Mouse (Mus musculus) testis, postnatal 14 days (tissue): ENCODE measurements around the gene Hist2h2ac.
A peak's percentile ranks its signal among the peaks of the same experiment; 100 is the strongest.
"Not testable (repeated sequence)": the region's sequence is repeated elsewhere in the genome, so short reads cannot be mapped to it uniquely, and the experiment has no call there.

Source experiments
- DNase-seq: peaks from one replicate; pipeline ENCODE4 v3.0.0; 2021; ENCODE audit warnings: low spot score

The Hist2h2ac gene

GRCm38 (mm10) chr3:96228828-96229227, 8.1 kb upstream of the Hist2h2ac start:
- no peak for DNase-seq

DNA sequence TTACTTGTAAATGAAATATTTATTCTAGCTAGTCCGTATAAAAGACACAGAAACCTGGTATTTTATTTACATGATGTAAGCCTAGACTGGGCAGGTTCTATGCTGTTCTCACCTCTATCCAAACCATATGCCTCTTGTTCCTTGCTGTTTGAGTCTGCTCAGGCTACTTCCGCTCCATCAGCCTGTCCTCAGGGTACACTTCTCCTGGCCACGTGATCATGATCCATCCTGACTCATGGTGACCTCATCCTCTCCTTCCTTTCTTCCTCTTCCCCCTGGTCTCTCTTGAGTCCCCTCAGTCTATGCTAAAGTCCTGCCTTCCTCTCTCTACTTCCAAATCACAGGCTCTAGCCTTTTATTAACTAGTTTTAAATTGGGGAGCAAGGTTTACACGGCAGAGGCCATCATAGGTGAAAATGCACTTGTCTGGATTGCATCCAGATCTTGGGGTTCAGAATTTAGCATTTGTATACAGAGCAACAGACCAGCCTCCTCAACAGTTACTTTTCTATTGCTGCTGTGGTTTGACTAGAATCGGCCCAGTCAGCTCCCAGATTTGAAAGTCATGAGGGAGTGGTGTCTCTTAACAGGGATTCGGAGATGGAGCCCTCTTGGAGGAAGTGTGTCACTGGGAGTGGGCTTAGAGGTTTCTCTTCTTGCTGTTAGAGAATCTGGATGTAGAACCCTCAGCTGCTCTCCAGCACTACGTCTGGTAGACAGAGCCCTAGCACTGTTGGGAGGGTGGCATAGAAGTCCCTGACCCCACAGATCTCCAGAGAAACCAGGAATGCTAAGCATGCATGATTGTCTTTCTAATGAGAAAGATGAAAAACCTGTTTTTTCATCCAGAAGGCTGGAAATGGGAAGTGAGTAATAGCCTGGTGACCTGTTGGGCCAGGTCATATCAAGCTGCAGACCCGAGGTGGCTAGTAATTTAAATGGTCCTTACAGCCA, 6.3 kb upstream of the Hist2h2ac start:
- DNase-seq = no peak

GRCm38 (mm10) chr3:96225421-96225820, 4.7 kb upstream of the Hist2h2ac start:
- no peak for DNase-seq

DNA sequence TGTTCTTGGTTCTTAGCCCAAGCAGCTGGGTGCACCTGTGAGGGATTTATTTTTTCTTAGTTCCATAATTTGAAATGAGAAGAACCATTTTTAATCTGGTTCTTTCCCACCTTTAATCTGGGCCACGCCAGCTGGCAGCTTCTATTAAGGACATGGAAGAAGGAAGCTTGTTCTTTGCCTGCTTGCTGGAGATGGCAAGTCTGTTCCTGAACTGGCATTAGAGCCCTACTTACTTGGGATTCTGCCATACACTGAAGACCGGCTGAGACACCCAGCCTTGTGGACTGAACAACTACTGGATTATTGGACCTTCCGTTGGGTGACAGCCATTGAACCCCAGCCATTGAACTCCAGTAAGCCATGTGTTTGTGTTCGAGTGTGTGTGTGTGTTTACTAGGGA, 2.1 kb upstream of the Hist2h2ac start:
- no peak for DNase-seq

- no peak for DNase-seq
Measured at GRCm38 (mm10) chr3:96221640-96222038, 959 bp upstream of the Hist2h2ac start.

GRCm38 (mm10) chr3:96220131-96220764, 432 bp downstream of the Hist2h2ac start:
- DNase-seq = not testable (repeated sequence)

GRCm38 (mm10) chr3:96219661-96220130, 984 bp downstream of the Hist2h2ac start, which contains the start of the genes Bola1 and Hist2h2ab:
Gene Bola1 (minus strand): TSS chr3:96219709.
Gene Hist2h2ab (plus strand): TSS chr3:96219865.
- DNase-seq = peak; percentile 64

DNA sequence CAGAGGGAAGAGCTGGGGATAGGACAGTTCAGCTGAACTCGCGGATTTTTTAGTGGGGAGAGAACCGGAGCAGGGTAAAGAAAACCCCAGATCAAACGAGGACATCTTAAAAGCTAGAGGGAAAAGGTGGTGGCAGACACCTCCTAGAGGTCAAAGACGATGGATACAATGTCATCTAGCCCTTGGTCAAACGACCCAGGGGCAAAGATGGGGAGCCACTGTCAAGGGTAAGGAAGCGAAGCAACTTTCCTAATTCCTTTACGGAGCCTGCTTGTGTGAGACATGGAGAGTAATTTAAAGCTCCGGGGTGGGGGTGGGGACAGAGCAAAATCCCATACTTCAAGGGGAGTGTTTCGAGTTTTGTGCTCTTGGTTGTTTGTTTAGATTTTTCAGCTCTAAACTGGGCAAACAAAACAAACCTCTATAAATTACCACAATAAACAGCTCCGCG, 1.5 kb downstream of the Hist2h2ac start:
- no peak for DNase-seq

- no peak for DNase-seq
Measured at GRCm38 (mm10) chr3:96209242-96209641, 11.4 kb downstream of the Hist2h2ac start.

DNA sequence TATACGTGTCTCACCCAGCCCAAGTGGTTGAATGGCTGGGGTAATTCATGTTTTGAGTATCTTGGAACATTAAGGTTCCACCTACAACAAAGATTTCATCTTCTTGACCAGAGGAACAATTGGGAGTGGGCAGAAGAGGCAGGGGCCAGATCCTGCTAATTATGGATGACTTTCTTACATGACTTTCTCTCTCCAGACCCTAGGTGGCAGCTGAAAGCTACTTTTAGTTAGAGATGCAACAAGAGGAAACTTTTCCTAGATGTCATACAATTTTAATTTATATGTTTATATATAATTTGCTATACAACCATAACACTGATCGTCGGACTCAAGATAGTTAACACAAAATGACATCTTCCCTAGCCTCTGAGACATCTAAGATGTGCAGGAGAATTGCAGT, 12.9 kb downstream of the Hist2h2ac start:
- no peak for DNase-seq

DNA sequence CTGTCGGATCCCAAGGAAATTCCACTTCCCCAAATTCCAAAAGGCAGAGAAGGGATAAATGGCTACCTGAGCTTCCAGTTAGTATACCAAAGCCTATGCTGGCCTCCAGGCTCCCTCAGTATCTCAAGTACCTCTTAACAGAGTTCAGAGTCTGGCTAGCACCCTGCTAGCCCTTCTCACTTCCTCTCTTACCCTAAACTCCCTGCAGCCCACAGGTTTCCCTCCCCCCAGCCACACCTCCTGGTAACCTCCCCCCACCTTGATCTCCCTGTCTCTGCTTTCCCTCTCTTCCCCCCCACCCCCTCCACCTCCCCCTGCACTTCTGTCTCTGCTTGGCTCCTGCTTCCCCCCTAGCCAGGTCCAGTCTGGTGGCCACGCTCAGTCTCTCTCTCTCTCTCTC, 20.9 kb downstream of the Hist2h2ac start:
- DNase-seq = no peak

GRCm38 (mm10) chr3:96198601-96199251, 22.0 kb downstream of the Hist2h2ac start:
- DNase-seq = not testable (repeated sequence)

DNA sequence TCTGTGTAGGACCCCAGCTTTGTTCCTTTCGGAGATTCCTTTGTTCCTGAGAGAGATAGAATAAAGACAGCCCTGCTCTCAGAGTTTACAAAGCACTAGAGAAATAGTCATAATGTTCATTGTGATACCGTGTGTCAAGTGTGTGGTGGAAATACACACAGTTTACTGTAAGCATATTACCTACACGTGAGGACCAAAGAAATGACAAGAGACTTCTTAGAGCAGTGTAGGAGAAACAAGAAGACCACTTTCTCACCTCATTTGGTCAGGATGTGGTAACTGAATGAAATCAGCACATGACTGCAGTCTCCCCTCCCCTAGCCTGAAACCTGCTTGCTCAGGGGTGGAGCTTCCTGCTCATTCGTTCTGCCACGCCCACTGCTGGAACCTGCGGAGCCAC, 22.5 kb downstream of the Hist2h2ac start:
- no peak for DNase-seq

DNA sequence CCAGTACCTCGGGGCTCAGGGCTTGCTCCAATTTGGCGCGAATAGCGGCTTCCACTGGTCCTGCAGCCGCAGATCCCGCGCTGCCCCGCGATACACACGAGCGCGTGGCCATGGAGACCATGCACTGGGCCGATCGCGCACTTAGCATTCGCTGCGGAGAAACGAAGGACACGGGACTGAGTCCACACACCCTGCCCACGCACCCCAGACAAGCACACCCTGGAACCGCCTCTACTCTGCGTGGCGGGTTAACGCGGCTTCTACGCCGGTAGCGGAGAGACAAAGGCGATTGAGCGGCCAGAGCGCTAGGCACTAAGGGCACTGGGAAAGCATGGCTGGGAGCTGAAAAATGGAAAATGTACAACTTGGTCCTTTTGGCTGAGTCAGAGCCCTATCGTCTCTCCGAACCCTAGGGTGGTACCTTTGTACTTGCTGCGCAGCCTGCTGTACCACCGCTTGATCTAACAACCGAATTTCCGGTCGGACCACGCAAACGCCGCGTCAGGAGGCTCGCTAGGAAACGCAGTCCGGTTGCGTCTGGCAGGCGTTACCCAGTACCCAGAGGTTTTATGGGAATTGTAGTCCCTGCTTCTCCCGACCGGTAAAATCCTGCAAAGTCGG, 23.4 kb downstream of the Hist2h2ac start:
- DNase-seq = peak; percentile 87

GRCm38 (mm10) chr3:96196437-96197128, 24.1 kb downstream of the Hist2h2ac start:
- DNase-seq = no peak

GRCm38 (mm10) chr3:96195616-96196313, 24.9 kb downstream of the Hist2h2ac start:
- DNase-seq = no peak

DNA sequence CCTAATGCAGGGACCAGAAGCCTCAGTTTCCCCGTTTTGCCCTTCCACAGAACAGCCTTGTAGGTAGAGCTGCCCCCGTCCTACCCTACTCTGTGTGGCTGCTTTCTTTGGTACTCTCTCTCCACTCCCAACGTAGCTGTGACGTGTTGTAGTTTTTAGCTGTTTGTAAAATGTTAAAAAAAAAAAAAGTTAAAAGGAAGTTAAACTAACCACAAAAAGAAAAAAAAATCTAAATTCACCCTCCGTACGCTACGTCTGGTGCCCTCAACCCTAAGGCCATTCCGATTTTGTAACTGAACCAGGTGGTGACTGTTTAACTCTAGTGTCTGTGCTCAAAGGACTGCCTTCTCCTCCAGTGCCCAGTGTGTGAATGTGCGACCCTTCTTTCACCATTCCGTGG, 25.7 kb downstream of the Hist2h2ac start:
- DNase-seq = no peak

GRCm38 (mm10) chr3:96192977-96193376, 27.7 kb downstream of the Hist2h2ac start:
- no peak for DNase-seq

DNA sequence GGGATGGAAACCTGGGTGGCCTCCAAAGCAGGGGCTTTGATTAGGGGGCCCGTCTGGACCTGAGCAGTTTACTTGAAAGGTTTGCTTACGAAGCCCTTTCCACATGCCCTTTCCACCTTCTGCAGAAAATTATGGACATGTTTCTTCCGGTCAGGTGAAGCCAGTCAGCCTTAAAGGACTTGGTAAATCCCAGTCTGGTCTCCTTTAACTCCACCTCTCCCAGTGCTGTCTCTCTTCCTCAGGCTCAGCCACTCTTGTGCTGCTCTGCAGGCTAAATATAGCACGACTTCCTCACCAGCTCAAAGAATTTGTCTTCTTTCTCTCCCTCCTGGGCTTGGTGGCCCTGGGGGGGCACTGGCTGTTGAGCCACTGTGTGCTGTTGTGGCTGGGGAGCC, 38.3 kb downstream of the Hist2h2ac start:
- no peak for DNase-seq

DNA sequence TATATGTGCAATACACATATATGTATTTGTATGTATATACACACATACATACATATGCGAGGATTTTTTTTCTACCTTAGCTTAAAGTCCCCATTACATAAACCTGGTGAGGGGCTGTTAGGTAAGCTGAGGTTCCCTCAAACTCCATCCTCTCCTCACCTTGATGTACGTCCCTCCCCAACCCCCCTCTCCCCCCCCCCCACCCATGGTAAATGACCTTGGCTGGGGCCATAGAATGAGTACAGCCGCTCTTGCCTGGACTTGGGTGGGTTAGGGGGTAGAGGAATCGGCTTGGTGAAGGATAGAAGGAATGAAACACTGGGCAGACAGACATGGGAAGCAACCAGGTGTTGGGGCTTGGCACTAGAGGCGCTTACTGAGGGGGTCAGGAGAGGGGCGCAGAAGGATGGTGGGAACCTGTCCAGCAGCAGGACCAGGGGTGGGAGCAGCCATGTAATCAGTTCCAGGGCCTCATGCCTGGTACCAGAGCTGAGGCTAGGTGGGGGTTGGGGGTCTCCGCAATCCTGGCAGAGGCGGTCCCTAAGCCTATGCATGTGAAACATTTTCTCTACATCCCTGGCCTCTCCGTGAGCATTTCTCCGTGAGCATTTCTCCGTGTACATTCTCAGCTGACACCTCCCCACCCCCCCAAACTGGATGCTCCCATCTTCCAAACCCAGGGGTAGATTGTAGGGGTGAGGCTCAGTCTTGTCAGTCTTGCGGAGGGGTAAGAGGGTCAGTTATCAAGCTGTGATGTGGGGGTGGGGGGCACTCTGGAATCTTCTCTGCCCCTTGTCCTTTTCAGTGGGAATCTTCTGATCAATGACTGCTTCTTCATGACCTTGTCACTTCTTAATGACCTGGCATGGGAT, 38.9 kb downstream of the Hist2h2ac start:
- DNase-seq = no peak
